Mouse (Mus musculus) layer of hippocampus, adult 9-11 months (tissue): ENCODE results near the gene Cdc6.

Source experiments
- DNase-seq: peaks from one replicate; pipeline ENCODE4 v3.0.0; 2022

The Cdc6 gene

GRCm38 (mm10) chr11:98907437-98908173 lies at the start of gene Cdc6:
Gene Cdc6, plus strand, starts transcription at chr11:98907801.
- peak; percentile 98 for DNase-seq

- peak; percentile 90 for DNase-seq
Measured at GRCm38 (mm10) chr11:98858759-98859731, 48.6 kb upstream of the Cdc6 start.

DNA sequence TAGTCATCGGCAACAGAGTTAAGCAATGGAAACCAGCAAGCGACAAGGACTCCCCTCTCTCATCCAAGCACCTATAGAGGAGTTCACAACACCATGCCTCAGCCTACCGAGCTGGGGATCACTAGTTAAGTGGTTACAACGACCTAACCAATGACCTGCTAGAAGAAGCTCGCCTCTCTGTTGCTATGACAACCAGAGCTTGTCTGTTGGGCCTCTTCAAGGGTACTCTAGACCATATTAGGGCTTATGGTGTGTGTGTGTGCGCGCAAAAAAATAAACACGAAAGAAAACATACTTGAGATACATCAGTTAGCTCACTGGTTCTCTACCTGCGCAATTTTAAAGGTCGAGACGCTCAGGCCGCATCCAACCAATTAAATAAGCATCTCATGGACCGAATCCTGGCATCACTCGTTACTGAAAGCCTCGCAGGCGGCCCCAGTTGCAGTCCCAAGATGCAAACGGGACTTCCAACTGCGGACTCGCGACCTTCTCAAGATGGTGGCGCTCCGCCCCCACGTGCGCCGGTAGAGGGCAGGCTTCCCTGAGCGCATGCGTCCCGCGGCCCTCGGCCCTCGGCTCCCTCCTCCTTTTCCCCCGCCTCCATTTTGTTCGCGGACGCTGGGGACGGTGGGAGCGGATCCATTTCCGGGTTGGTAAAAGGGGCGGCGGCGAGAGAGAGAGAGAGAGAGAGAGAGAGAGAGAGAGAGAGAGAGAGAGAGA lies 44.4 kb upstream of the Cdc6 start, which contains the start of gene Wipf2:
Wipf2 (plus strand) TSS at position 611 of the 723 bp plus-strand sequence.
- peak; percentile 95 for DNase-seq

GRCm38 (mm10) chr11:98863751-98864429 lies 43.7 kb upstream of the Cdc6 start:
- no peak for DNase-seq

DNA sequence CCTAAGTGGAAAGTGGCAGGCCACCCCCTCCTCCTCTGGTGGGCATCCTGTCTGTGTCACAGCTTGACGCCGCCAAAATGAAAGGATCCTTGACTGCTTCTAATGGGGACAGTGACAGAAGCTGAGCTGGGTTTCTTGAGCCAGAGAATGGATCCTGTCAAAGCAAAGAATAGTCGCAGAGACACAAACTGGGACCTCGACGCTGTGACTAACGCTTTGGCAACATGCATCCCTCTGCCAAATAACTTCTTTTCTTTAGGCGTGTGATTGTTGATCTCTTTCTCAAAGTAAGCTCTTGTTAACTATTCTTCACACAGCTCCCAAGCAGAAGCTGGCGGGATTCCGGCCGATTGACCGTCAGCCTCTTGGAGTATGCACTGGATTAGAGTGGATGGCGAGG lies 40.3 kb upstream of the Cdc6 start:
- no peak for DNase-seq

- no peak for DNase-seq
Measured at GRCm38 (mm10) chr11:98869906-98870305, 37.7 kb upstream of the Cdc6 start.

DNA sequence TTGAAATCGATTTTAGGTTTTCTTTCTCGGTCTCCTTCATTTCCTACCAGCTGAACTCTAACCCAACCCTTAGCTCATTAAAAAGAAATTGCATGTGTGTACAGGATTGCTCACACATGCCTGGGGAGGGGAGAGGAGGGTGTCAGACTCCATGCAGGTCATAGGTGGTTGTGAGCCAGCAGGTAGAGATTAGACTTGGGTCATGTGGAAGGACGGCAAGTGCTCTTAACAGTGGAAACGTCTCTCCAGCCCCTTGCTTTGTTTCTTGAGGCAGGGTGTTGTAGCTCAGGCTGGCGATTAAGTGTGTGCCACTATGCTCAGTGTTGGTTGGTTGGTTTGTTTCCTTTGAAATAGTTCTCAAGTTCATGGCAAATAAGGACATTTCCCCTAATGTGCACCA lies 36.8 kb upstream of the Cdc6 start:
- no peak for DNase-seq

- no peak for DNase-seq
Measured at GRCm38 (mm10) chr11:98871416-98871815, 36.2 kb upstream of the Cdc6 start.

- DNase-seq, result peak; percentile 79
Measured at GRCm38 (mm10) chr11:98872040-98872439, 35.6 kb upstream of the Cdc6 start.

DNA sequence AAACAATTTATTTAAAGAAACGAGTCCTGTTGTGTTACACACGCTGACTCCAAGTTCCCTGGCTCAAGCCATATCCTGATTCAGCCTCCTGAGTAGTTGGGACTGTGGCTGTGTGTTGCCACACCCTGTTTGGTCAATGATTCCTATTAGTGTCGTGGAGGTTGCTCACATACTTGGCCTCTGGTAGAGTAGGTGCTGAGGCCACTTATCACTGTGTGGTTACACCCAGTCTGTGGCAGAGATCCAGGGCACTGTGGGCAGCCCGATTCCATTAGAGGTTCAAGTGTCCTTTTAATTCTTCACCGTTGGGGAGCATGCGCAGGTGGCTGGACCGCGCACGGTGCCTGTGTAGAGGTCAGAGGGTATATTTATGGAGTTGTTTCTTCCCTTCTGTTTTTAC lies 33.7 kb upstream of the Cdc6 start:
- no peak for DNase-seq

GRCm38 (mm10) chr11:98877001-98877400 lies 30.6 kb upstream of the Cdc6 start:
- no peak for DNase-seq

- DNase-seq, result no peak
Measured at GRCm38 (mm10) chr11:98887703-98888102, 19.9 kb upstream of the Cdc6 start.

DNA sequence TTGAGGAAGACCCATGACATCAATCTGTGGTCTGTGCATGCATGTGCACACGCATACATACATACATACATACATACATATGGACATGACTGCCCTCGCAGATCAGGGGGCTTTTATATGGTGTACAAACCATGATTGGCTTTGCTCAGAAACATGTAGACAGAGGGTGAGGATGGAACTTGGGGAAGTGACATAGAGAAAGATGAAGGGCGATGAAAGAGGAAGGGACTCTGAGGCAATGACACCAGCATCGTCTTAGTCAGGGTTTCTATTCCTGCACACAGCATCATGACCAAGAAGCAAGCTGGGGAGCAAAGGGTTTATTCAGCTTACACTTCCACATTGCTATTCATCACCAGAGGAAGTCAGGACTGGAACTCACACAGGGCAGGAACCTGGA lies 18.5 kb upstream of the Cdc6 start:
- no peak for DNase-seq

- DNase-seq, result no peak
Measured at GRCm38 (mm10) chr11:98889977-98890376, 17.6 kb upstream of the Cdc6 start.

GRCm38 (mm10) chr11:98892426-98892825 lies 15.2 kb upstream of the Cdc6 start:
- no peak for DNase-seq

DNA sequence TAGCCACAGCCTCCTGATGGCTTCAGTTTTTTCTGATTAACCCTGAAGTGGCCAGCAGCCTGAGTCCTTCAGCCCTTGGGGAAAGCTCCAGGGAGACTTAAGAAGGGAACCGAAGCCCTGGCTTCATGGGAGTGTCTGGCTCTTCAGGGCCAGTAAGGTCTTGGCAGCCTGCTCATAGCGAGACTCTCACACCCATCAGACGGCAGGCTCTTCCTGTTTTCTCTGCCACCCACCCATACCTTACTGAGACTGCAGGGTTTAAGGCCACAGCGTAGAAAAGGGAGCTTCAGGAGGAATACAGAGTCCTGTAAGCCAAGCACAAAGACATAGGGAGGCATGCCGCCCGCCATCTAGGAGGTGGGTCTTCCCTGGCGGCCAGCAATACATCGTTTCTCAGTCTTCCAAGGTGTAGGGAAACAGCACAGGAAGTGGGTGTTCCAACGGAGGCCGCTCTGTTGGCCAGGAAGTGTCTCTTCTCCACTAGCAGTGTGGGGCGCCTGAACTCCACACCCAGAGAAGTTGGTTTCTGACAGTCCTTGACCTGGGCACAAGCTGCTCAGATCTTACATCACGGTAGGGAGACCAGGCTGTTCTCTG lies 7.0 kb upstream of the Cdc6 start:
- DNase-seq, result no peak

DNA sequence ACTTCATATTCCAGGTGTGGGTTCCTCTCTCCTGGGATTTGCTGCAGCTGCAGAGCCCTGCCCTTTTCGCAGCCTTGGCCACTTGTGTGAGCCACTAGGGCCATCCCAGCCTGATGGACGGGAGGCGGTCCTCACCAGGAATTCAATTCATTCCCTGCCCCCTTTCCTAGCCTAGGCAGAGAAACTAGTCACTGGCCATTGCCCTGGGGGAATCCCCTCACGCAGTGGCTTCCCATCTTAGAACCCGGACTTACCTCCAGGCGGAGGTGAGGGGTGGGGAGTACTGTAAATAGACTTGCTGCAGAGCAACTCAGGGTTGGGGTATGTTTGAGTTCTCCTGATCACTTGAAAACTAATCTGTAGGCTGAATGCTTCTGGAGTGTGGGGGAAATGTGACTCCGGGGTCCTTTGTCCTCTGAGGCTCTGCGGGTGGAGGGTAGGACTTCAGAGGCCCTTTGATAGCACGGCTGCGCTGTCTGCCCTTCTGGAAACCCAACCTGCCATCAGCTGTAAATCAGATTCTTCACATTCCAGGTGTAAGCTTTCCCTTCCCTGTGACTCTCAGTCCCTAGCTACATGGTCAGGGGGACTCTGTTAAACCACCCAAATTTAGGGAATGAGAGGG lies 4.9 kb upstream of the Cdc6 start:
- no peak for DNase-seq

DNA sequence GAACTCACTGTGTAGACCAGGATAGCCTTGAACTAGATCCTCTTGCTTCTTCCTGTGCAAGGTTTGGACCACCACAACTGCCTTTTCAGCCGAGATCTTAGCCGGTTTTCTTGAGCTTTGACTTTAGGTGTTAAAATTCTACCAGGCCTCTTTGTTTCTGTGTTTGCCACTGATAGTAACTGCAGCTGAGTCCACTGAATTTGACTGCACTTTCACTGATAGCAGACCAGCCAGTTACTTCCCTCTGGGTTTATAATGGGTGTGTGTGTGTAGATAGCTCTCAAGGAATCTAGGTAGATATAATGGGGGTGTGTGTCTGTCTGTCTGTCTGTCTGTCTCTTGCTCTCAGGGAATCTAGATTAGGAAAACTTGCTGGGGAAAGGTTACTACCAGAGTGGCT lies 3.0 kb upstream of the Cdc6 start:
- DNase-seq, result no peak

GRCm38 (mm10) chr11:98905033-98905432 lies 2.6 kb upstream of the Cdc6 start:
- DNase-seq, result no peak

GRCm38 (mm10) chr11:98905583-98905982 lies 2.0 kb upstream of the Cdc6 start:
- no peak for DNase-seq

DNA sequence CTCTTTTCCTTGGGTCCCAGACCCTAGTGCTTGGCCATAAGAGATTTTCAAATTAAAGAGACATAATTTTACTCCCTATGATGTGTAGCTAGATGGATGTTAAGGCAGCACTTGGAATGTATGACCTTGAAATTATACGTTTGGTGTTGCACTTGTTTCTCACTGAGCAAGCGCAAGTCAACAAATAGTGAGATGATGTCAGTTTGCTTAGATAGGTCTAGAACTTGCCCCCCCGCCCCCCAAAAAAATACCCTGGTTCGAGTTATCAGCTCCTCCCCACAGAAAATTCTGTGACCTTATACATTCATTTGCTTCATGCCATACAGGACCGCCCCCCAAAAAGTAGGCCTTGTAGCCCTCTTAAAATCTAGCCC lies 551 bp upstream of the Cdc6 start:
- no peak for DNase-seq

DNA sequence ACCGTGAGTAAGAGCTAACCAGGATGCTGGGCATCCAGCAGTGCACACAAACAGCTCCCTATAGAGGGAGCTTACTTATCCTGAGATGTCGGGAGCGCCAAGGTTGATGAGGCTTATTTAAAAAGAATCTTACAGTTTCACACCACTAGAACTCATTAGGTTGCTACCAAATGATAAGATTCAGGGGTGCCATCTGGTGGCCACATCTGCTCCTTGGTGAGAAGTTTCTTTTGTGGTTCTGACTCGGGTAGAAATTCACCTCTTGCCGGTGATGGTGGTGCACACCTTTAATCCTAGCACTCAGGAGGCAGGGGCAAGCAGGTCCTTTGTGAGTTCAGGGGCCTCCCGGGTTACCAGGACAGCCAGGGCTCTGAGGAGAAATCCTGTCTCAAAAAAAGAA lies 2.1 kb downstream of the Cdc6 start:
- DNase-seq, result peak; percentile 63
